21 mouse cellular contexts compared by ENCODE assay signal in the genomic region with DNA sequence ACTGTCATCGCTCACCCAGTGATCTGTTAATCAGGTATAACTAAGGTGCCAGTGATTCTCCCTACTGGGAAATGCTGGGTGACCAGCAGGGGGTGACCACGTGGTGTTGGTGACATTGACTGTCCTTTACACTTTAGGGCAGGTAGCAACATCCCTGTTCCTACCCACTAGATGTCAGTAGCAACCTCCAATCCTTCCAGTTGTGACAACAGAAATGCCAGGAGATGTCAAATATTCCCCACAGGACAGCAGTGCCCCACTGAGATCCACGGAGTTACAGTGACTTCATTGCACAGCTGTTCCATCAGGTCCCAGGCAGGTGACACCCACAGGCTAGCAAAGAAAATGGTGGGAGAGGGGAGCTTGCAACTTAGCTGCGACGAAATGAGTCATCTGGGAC.
DNase-seq lines count a peak whose midpoint lies in the region; ATAC-seq and TF ChIP-seq lines count a peak whose summit lies in the region.
"Had no signal": no experiment of that assay in that cellular context is flagged by ENCODE, and none has a peak within 500 bp of the region (broad histone marks: within the 10 kb centered on the region; RNA-seq: fewer than 3 reads in every experiment).

No protein-coding gene starts in this region.

- no peak for TF ChIP-seq EP300 in liver, postnatal 0 days (IDR thresholded peaks at IDR 0.05; ENCODE audit: low read depth)

- peak; percentile 7 for DNase-seq in embryo, embryonic 11 days
- DNase-seq in embryo, embryonic 10 days (ENCODE audit: low spot score) = no peak
- no peak for DNase-seq in liver, postnatal 0 days
- no peak for DNase-seq in liver, embryonic 11.5 days (ENCODE audit: low spot score)
- peak; percentile 74 for DNase-seq in ES-CJ7 (ENCODE audit: low read depth, low spot score)
- peak; percentile 9 for DNase-seq in embryonic facial prominence, embryonic 11.5 days (ENCODE audit: low spot score)
- DNase-seq in yolk sac, embryonic 10.5 days (ENCODE audit: low spot score) = no peak
- DNase-seq in layer of hippocampus, adult 9-11 months = no peak
- DNase-seq: cerebellum, adult 11 months; heart, adult 11 months; kidney, adult 2 months; kidney, postnatal 4 days; lung, adult 18-20 months; spleen, adult 18-20 months; thymus, postnatal 25 days had no signal

- no peak overlapping the region for H3K9ac ChIP-seq in liver, postnatal 0 days (replicated peaks)
- H3K9ac ChIP-seq in liver, embryonic 11.5 days (ENCODE audit: low read depth, low read length) = no peak overlapping the region
- no peak overlapping the region for H3K9ac ChIP-seq in embryonic facial prominence, embryonic 11.5 days (replicated peaks; ENCODE audit: low read length)
- H3K9ac ChIP-seq: forebrain, embryonic 15.5 days; heart, embryonic 15.5 days; hindbrain, embryonic 15.5 days; limb, embryonic 12.5 days; neural tube, embryonic 13.5 days had no signal

- no peak overlapping the region for H3K4me2 ChIP-seq in liver, postnatal 0 days (ENCODE audit: low read depth, low read length)
- no peak overlapping the region for H3K4me2 ChIP-seq in liver, embryonic 11.5 days
- no peak overlapping the region for H3K4me2 ChIP-seq in embryonic facial prominence, embryonic 11.5 days (ENCODE audit: low read depth, low read length)
- H3K4me2 ChIP-seq: forebrain, embryonic 15.5 days; heart, embryonic 15.5 days; hindbrain, embryonic 15.5 days; limb, embryonic 12.5 days; neural tube, embryonic 13.5 days had no signal

- H3K27me3 ChIP-seq in liver, postnatal 0 days (ENCODE audit: insufficient read depth, low read length) = no peaks in the 10 kb centered on the region
- H3K27me3 ChIP-seq in liver, embryonic 11.5 days (replicated peaks; ENCODE audit: control insufficient read depth, insufficient read depth, low read length) = no peaks in the 10 kb centered on the region
- H3K27me3 ChIP-seq in embryonic facial prominence, embryonic 11.5 days (ENCODE audit: control insufficient read depth, insufficient read depth, low read length) = no peaks in the 10 kb centered on the region
- H3K27me3 ChIP-seq: forebrain, embryonic 15.5 days; heart, embryonic 15.5 days; limb, embryonic 12.5 days had no signal

- H3K27ac ChIP-seq in liver, postnatal 0 days (ENCODE audit: low read depth) = no peak overlapping the region
- no peak overlapping the region for H3K27ac ChIP-seq in liver, embryonic 11.5 days (ENCODE audit: low read depth, low read length)
- no peak overlapping the region for H3K27ac ChIP-seq in embryonic facial prominence, embryonic 11.5 days (replicated peaks; ENCODE audit: low read depth, low read length)
- H3K27ac ChIP-seq: forebrain, embryonic 15.5 days; heart, embryonic 15.5 days; hindbrain, embryonic 15.5 days; limb, embryonic 12.5 days; neural tube, embryonic 13.5 days had no signal

- TF ChIP-seq CTCF in liver, postnatal 0 days (IDR thresholded peaks at IDR 0.05; ENCODE audit: low read depth) = 0 out of 2 replicates have a peak, but pooled peaks have one; percentile 11

- H3K9me3 ChIP-seq in liver, postnatal 0 days (ENCODE audit: low read length) = no peaks in the 10 kb centered on the region
- no peaks in the 10 kb centered on the region for H3K9me3 ChIP-seq in liver, embryonic 11.5 days (ENCODE audit: control insufficient read depth, low read length)
- no peaks in the 10 kb centered on the region for H3K9me3 ChIP-seq in embryonic facial prominence, embryonic 11.5 days (replicated peaks; ENCODE audit: control insufficient read depth, low read length)
- H3K9me3 ChIP-seq: forebrain, embryonic 15.5 days; heart, embryonic 15.5 days; hindbrain, embryonic 15.5 days; limb, embryonic 12.5 days; neural tube, embryonic 13.5 days had no signal

- H3K4me1 ChIP-seq in liver, postnatal 0 days (ENCODE audit: insufficient read depth) = no peaks in the 10 kb centered on the region
- no peaks in the 10 kb centered on the region for H3K4me1 ChIP-seq in liver, embryonic 11.5 days (replicated peaks; ENCODE audit: control insufficient read depth, insufficient read depth, low read length)
- H3K4me1 ChIP-seq in embryonic facial prominence, embryonic 11.5 days (ENCODE audit: control insufficient read depth, insufficient read depth, low read length) = no peaks in the 10 kb centered on the region
- H3K4me1 ChIP-seq: forebrain, embryonic 15.5 days; limb, embryonic 12.5 days had no signal

- WGBS in liver, postnatal 0 days (ENCODE audit: insufficient replicate concordance) = 29% methylated on average over 5 of the region's 5 CpGs
- WGBS in liver, embryonic 11.5 days = 22% methylated on average over 5 of the region's 5 CpGs
- WGBS in embryonic facial prominence, embryonic 11.5 days = 39% methylated on average over 5 of the region's 5 CpGs

- no peaks in the 10 kb centered on the region for H3K36me3 ChIP-seq in liver, postnatal 0 days (replicated peaks; ENCODE audit: insufficient read depth, low read length)
- no peaks in the 10 kb centered on the region for H3K36me3 ChIP-seq in liver, embryonic 11.5 days (ENCODE audit: control insufficient read depth, insufficient read depth, low read length)
- H3K36me3 ChIP-seq in embryonic facial prominence, embryonic 11.5 days (replicated peaks; ENCODE audit: control insufficient read depth, insufficient read depth, low read depth, low read length) = no peaks in the 10 kb centered on the region
- H3K36me3 ChIP-seq: forebrain, embryonic 15.5 days; heart, embryonic 15.5 days; hindbrain, embryonic 15.5 days; limb, embryonic 12.5 days; neural tube, embryonic 13.5 days had no signal

- H3K4me3 ChIP-seq in liver, postnatal 0 days (ENCODE audit: low read depth, low read length) = no peak overlapping the region
- no peak overlapping the region for H3K4me3 ChIP-seq in liver, embryonic 11.5 days (ENCODE audit: low read depth, low read length)
- H3K4me3 ChIP-seq in embryonic facial prominence, embryonic 11.5 days (ENCODE audit: low read depth, low read length) = no peak overlapping the region
- H3K4me3 ChIP-seq: forebrain, embryonic 15.5 days; heart, embryonic 15.5 days; hindbrain, embryonic 15.5 days; limb, embryonic 12.5 days; neural tube, embryonic 13.5 days had no signal

- no peak for ATAC-seq in liver, postnatal 0 days
- ATAC-seq in liver, embryonic 11.5 days (replicated peaks; ENCODE audit: low FRiP score) = no peak
- no peak for ATAC-seq in embryonic facial prominence, embryonic 11.5 days (replicated peaks; ENCODE audit: insufficient number of reproducible peaks, low FRiP score, low TSS enrichment, low read depth)
- ATAC-seq: activated CD4-positive, CD25-positive, alpha-beta regulatory T cell, adult 4 months; forebrain, embryonic 15.5 days had no signal

Comparison
In these comparisons a context has a peak if more than half of its experiments do, and no peak if none do; other contexts are left out.
1. DNase-seq: peak in embryo, embryonic 11 days (single experiment), ES-CJ7 (single experiment) and embryonic facial prominence, embryonic 11.5 days (single experiment); none in embryo, embryonic 10 days (single experiment), liver, postnatal 0 days (single experiment), liver, embryonic 11.5 days (single experiment), yolk sac, embryonic 10.5 days (single experiment) and layer of hippocampus, adult 9-11 months (single experiment).